7 mouse cellular contexts compared by ENCODE assay signal in genomic region chr1:164138365-164139130, GRCm38 (mm10). TPM values are rescaled to one million over a fixed set of nuclear protein-coding genes. Genes with fewer than 3 reads are reported as not detected.
A peak's percentile ranks its signal among the peaks of the same experiment; 100 is the strongest.
DNase-seq lines count a peak whose midpoint lies in the region; ATAC-seq and TF ChIP-seq lines count a peak whose summit lies in the region.

No protein-coding gene starts in this region.

- H3K9me3 ChIP-seq in intestine, postnatal 0 days (ENCODE audit: control insufficient read depth), result no peaks in the 10 kb centered on the region
- H3K9me3 ChIP-seq in midbrain, embryonic 12.5 days, result no peaks in the 10 kb centered on the region

- H3K27ac ChIP-seq in intestine, postnatal 0 days (ENCODE audit: low read depth, low read length), result no peak overlapping the region
- H3K27ac ChIP-seq in midbrain, embryonic 12.5 days (replicated peaks), result no peak overlapping the region

- no peaks in the 10 kb centered on the region for H3K36me3 ChIP-seq in intestine, postnatal 0 days (ENCODE audit: control insufficient read depth, insufficient read depth)
- H3K36me3 ChIP-seq in midbrain, embryonic 12.5 days, result no peaks in the 10 kb centered on the region

- H3K4me3 ChIP-seq in intestine, postnatal 0 days (ENCODE audit: low read depth, low read length), result no peak overlapping the region
- H3K4me3 ChIP-seq in midbrain, embryonic 12.5 days, result no peak overlapping the region

- no peaks in the 10 kb centered on the region for H3K27me3 ChIP-seq in intestine, postnatal 0 days (replicated peaks; ENCODE audit: control insufficient read depth, insufficient read depth, low read length)
- no peaks in the 10 kb centered on the region for H3K27me3 ChIP-seq in midbrain, embryonic 12.5 days

- peak; percentile 39 for ATAC-seq in granulocyte monocyte progenitor cell, adult 5-6 weeks (replicated peaks; ENCODE audit: poor library complexity, severe bottlenecking)
- peak; percentile 74; the same call in 1 of the 2 replicates for ATAC-seq in intestine, postnatal 0 days
- peak; percentile 88 for ATAC-seq in midbrain, embryonic 12.5 days (ENCODE audit: low FRiP score, low read depth)

- H3K9ac ChIP-seq in intestine, postnatal 0 days (ENCODE audit: low read depth, low read length), result no peak overlapping the region
- H3K9ac ChIP-seq in midbrain, embryonic 12.5 days (replicated peaks), result no peak overlapping the region

- DNase-seq in adrenal gland, adult 18-20 months (ENCODE audit: low spot score in 2 of 2), result peak; percentile 76 to 84
- peak; percentile 86 for DNase-seq in embryo, embryonic 11 days
- DNase-seq in left cerebral cortex, postnatal 36 days (ENCODE audit: low spot score in 2 of 2), result peak; percentile 65
- peak; percentile 32 for DNase-seq in skeletal muscle tissue, adult 2 months (ENCODE audit: low read depth, low spot score)

- no peak overlapping the region; the same call in 1 of the 2 replicates for H3K4me2 ChIP-seq in intestine, postnatal 0 days (replicated peaks; ENCODE audit: low read depth)
- no peak overlapping the region; the same call in 1 of the 2 replicates for H3K4me2 ChIP-seq in midbrain, embryonic 12.5 days (replicated peaks)

- intact Hi-C loops in left cerebral cortex, postnatal 36 days (cut with DNase I), result loop anchor here (1.0 to 2.0 kb wide), 2 partner anchors 82 to 128 kb away; no protein-coding TSS in a partner anchor

- H3K4me1 ChIP-seq in intestine, postnatal 0 days (replicated peaks; ENCODE audit: control insufficient read depth, insufficient read depth, low read length), result no peaks in the 10 kb centered on the region
- no peaks in the 10 kb centered on the region for H3K4me1 ChIP-seq in midbrain, embryonic 12.5 days

- WGBS in intestine, postnatal 0 days, result 6% methylated on average over 5 of the region's 5 CpGs
- WGBS in midbrain, embryonic 12.5 days, result 11% methylated on average over 5 of the region's 5 CpGs

- TF ChIP-seq CTCF in intestine, postnatal 0 days (IDR thresholded peaks at IDR 0.05; ENCODE audit: low read depth), result peak; percentile 96

RNA-seq across cellular contexts. Expression of gene F5, which starts 13.1 kb away (rescaled TPM):
- total RNA-seq in adrenal gland, adult 18-20 months (2021), result 1 to 10 TPM; 1.7 to 4.5 TPM
- 1.5 and 3.4 TPM in 2 replicates for total RNA-seq in granulocyte monocyte progenitor cell, adult 5-6 weeks (2014; fragmentation: Nextera tagmentation)
- total RNA-seq in granulocyte monocyte progenitor cell, adult 5-6 weeks (2017), result 3.1 and 3.8 TPM in 2 replicates
- 0.22 and 0.41 TPM in 2 replicates for polyA plus RNA-seq in intestine, postnatal 0 days (2015; fragmentation: Nextera tagmentation; extraction: Ambion mirVana)
- under 1 TPM; 0.42 to 0.52 TPM for total RNA-seq in left cerebral cortex, postnatal 36 days (2021)
- 0.13 and 0.34 TPM in 2 replicates for polyA plus RNA-seq in midbrain, embryonic 12.5 days (2016; fragmentation: Nextera tagmentation; extraction: Ambion mirVana)

RNA-seq across cellular contexts. Expression of gene Selp, which starts 23.5 kb away (rescaled TPM):
- under 1 TPM; 0.43 to 0.96 TPM for total RNA-seq in adrenal gland, adult 18-20 months (2021)
- total RNA-seq in granulocyte monocyte progenitor cell, adult 5-6 weeks (2014; fragmentation: Nextera tagmentation), result 2.2 and 3.7 TPM in 2 replicates
- 0.60 and 1.5 TPM in 2 replicates for total RNA-seq in granulocyte monocyte progenitor cell, adult 5-6 weeks (2017)
- 0.41 and 0.50 TPM in 2 replicates for polyA plus RNA-seq in intestine, postnatal 0 days (2015; fragmentation: Nextera tagmentation; extraction: Ambion mirVana)
- not detected for total RNA-seq in left cerebral cortex, postnatal 36 days (2021)
- polyA plus RNA-seq in midbrain, embryonic 12.5 days (2016; fragmentation: Nextera tagmentation; extraction: Ambion mirVana), result not detected in 2 replicates

Comparison
In these comparisons a context has a peak if more than half of its experiments do, and no peak if none do; other contexts are left out.
1. DNase-seq: peak in every context shown above with its lines; median percentile 86 in embryo, embryonic 11 days; 80 in adrenal gland, adult 18-20 months; 65 in left cerebral cortex, postnatal 36 days; 32 in skeletal muscle tissue, adult 2 months.